Mouse (Mus musculus) MEL-GATA-1-ER (cell line): ENCODE data around the gene Olfr211.
"Not testable (repeated sequence)": the region's sequence is repeated elsewhere in the genome, so short reads cannot be mapped to it uniquely, and the experiment has no call there.

ENCODE experiments used
- DNase-seq: peaks from one replicate; pipeline ENCODE4 v3.0.0-alpha.2; 2012; ENCODE audit warnings: low read depth; ENCODE audit errors: extremely low read depth

Olfr211 gene

GRCm38 (mm10) chr6:116488791-116489190 lies at the start of gene Olfr211:
Gene Olfr211, plus strand, starts transcription at chr6:116489091.
- no peak for DNase-seq

- DNase-seq = no peak
These were observed 49.4 kb upstream of the Olfr211 start for GRCm38 (mm10) chr6:116439531-116439930.

GRCm38 (mm10) chr6:116440447-116440846 lies 48.4 kb upstream of the Olfr211 start:
- DNase-seq = no peak

- no peak for DNase-seq
These were observed 48.0 kb upstream of the Olfr211 start for GRCm38 (mm10) chr6:116440849-116441248.

- no peak for DNase-seq
These were observed 33.1 kb upstream of the Olfr211 start for GRCm38 (mm10) chr6:116455781-116456180.

GRCm38 (mm10) chr6:116456482-116456881 lies 32.4 kb upstream of the Olfr211 start:
- DNase-seq = no peak

- peak; percentile 82 for DNase-seq
These were observed 30.2 kb upstream of the Olfr211 start for GRCm38 (mm10) chr6:116458728-116459127.

GRCm38 (mm10) chr6:116459232-116459631 lies 29.7 kb upstream of the Olfr211 start:
- peak; percentile 52 for DNase-seq

GRCm38 (mm10) chr6:116460544-116461283 lies 28.2 kb upstream of the Olfr211 start, which contains the start of gene Alox5:
Gene Alox5, minus strand, starts transcription at chr6:116461178.
- no peak for DNase-seq

GRCm38 (mm10) chr6:116468081-116468480 lies 20.8 kb upstream of the Olfr211 start:
- no peak for DNase-seq

GRCm38 (mm10) chr6:116485081-116485480 lies 3.8 kb upstream of the Olfr211 start:
- DNase-seq = no peak

- DNase-seq = no peak
These were observed 2.1 kb upstream of the Olfr211 start for GRCm38 (mm10) chr6:116486833-116487232.

- no peak for DNase-seq
These were observed 4.9 kb downstream of the Olfr211 start for GRCm38 (mm10) chr6:116493742-116494141.

- DNase-seq = no peak
These were observed 7.1 kb downstream of the Olfr211 start for GRCm38 (mm10) chr6:116495960-116496359.

GRCm38 (mm10) chr6:116506302-116507003 lies 17.6 kb downstream of the Olfr211 start, which contains the start of gene Olfr212:
Gene Olfr212, plus strand, starts transcription at chr6:116506516.
- DNase-seq = not testable (repeated sequence)

- DNase-seq = no peak
These were observed 25.9 kb downstream of the Olfr211 start for GRCm38 (mm10) chr6:116514832-116515231.

GRCm38 (mm10) chr6:116538156-116538555 lies 49.3 kb downstream of the Olfr211 start, which contains the start of gene Olfr213:
Gene Olfr213, plus strand, starts transcription at chr6:116538456.
- DNase-seq = no peak

GRCm38 (mm10) chr6:116542500-116542899 lies 53.6 kb downstream of the Olfr211 start:
- peak; percentile 3 for DNase-seq
